Mouse (Mus musculus) embryonic facial prominence, embryonic 10.5 days (tissue): ENCODE measurements around the gene Eif4ebp2. TPM values are rescaled to one million over a fixed set of nuclear protein-coding genes. Genes with fewer than 3 reads are reported as not detected.
A peak's percentile ranks its signal among the peaks of the same experiment; 100 is the strongest.

Experiments used
- DNase-seq: peaks from one replicate; pipeline ENCODE4 v3.0.0-alpha.2; 2017; ENCODE audit warnings: low spot score
- H3K27ac ChIP-seq: fragments of 300-500 bp; sonication (generic); replicated peaks from 2 replicates; pipeline ENCODE4 v1.5.1; 2016; ENCODE audit warnings: mild to moderate bottlenecking
- H3K27me3 ChIP-seq: fragments of 300-500 bp; sonication (generic); replicated peaks from 2 replicates; pipeline ENCODE4 v1.6.1; 2016; ENCODE audit warnings: low read depth, mild to moderate bottlenecking; ENCODE audit not compliant: poor library complexity, severe bottlenecking
- H3K36me3 ChIP-seq: fragments of 300-500 bp; sonication (generic); replicated peaks from 2 replicates; pipeline ENCODE4 v1.6.1; 2016; ENCODE audit warnings: mild to moderate bottlenecking, moderate library complexity
- H3K4me1 ChIP-seq: fragments of 300-500 bp; sonication (generic); 2 replicates; pipeline ENCODE4 v1.6.1; 2016
- H3K4me3 ChIP-seq: fragments of 300-500 bp; sonication (generic); 2 replicates; pipeline ENCODE4 v1.5.1; 2016; ENCODE audit warnings: mild to moderate bottlenecking, moderate library complexity
- H3K9me3 ChIP-seq: fragments of 300-500 bp; sonication (generic); 2 replicates; pipeline ENCODE4 v1.6.1; 2016; ENCODE audit warnings: mild to moderate bottlenecking
- WGBS: fragments of 180-500 bp; shearing (Covaris S2); methylation state at CpG from one replicate; pipeline ENCODE4 v1.1.7; 2016; 5-methylcytosine and 5-hydroxymethylcytosine counted together
- polyA plus RNA-seq: library from polyadenylated mRNA; unstranded; fragments of >200 nt; fragmentation: Nextera tagmentation; extraction: Ambion mirVana; gene quantifications from 2 replicates; pipeline ENCODE4 v1.2.1, GENCODE M21; 2016

Gene Eif4ebp2
- polyA plus RNA-seq, 1 experiment from 2014 or later, result 80.9 TPM

DNA sequence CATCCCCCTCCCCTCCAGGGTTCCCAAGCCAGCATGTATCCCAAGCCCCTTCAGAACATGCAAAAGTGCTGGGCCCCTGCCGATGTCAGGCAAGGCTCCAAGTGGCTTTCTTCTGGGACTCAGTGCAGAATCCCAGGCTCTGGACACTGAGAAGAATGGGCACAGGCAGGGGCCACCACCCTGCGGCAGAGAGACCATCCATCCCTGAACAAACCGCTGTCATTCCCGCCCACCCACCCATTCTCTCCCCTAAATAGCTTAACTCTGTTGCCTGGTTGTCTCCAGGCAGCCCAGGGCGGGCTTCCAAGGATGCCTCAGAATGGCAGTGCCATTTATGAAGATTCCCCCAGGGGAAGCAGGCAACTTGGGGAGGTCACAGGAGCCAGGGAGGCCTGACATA, 63.4 kb downstream of the Eif4ebp2 start:
- H3K9me3 ChIP-seq, result no peaks in the 10 kb centered on the region
- WGBS, result 60% methylated on average over 5 of the region's 5 CpGs
- no peak overlapping the region; the same call in 1 of the 2 replicates for H3K27ac ChIP-seq

DNA sequence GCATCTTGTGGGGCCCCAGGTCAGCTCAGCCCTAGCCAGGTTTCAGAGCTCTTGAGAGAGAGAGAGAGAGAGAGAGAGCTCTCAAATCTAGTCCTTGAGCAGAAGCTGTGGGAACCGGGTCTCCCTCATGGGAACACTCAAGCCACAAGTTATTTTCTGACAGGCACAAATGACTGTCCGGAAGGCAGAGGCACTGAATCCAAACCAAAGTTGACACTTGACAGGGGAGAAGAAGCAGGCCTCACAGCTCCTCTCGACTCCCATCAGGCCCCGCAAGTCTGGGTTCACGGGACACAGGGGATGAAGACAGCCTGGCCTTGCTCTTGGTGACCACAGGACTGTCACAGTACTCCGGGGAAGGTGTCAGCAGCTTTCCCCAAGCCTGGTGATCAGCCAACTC, 66.2 kb downstream of the Eif4ebp2 start:
- H3K27ac ChIP-seq, result 0 out of 2 replicates have a peak overlapping the region, but pooled peaks have one; percentile 19
- WGBS, result 75% methylated on average over 6 of the region's 6 CpGs
- H3K27me3 ChIP-seq, result peaks cover 26% of the 10 kb centered on the region
- no peaks in the 10 kb centered on the region for H3K36me3 ChIP-seq
- H3K4me1 ChIP-seq, result peaks cover 43% of the 10 kb centered on the region
- DNase-seq, result no peak
- no peak overlapping the region for H3K4me3 ChIP-seq
- no peaks in the 10 kb centered on the region for H3K9me3 ChIP-seq

More for the DNA sequence above, 63.4 kb downstream of the Eif4ebp2 start:
- no peaks in the 10 kb centered on the region for H3K36me3 ChIP-seq
- peaks cover 14% of the 10 kb centered on the region; the same call in 1 of the 2 replicates for H3K27me3 ChIP-seq
- no peak for DNase-seq
- H3K4me1 ChIP-seq, result peaks cover 24% of the 10 kb centered on the region
- H3K4me3 ChIP-seq, result no peak overlapping the region

DNA sequence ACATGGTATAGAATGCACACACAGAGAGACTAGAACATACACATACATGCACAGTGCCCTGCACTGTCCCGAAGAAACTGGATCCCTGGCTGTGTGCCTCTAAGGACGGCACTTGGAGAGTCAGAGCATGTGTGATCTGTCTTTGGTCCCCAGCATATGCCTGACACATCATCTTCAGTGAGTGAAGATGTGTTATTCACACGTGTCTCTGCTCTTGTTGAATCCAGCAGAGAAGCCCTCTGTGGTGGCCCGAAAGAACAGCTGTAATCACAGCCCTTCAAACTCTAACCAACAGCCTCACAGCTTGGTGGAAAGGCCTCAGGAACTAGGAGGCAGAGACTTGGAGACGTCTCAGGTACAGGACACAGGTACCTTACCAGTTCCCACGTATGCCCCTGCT, 67.3 kb downstream of the Eif4ebp2 start:
- Histone ChIP-seq H3K36me3 (no peaks in the 10 kb centered on the region), H3K9me3 (no peaks in the 10 kb centered on the region), H3K27ac (no peak overlapping the region), H3K4me1 (peaks cover 54% of the 10 kb centered on the region), H3K27me3 (peaks cover 31% of the 10 kb centered on the region), H3K4me3 (no peak overlapping the region)
- WGBS, result 83% methylated on average over 6 of the region's 6 CpGs
- DNase-seq, result no peak

DNA sequence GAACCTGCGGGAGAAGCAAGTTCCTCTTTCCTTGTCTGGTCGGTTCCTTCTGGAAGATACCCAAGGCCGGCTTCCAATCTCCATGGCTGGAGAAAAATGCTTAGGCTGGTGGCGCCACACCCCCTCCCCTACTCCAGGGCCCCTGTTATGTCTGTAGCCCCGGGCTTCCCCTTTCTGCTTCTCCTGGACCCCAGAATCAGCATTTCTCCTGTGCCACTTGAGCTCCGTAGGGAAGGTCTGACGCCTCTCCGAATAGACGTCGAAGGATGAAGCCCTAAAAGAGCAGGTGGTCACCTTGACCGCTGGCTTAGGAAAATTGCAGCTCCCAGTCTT, 68.8 kb downstream of the Eif4ebp2 start:
- H3K4me3 ChIP-seq, result peak overlapping the region; percentile 76
- no peak for DNase-seq
- peaks cover 31% of the 10 kb centered on the region for H3K27me3 ChIP-seq
- peak overlapping the region; percentile 85 for H3K27ac ChIP-seq
- H3K36me3 ChIP-seq, result no peaks in the 10 kb centered on the region
- peaks cover 56% of the 10 kb centered on the region for H3K4me1 ChIP-seq
- WGBS, result 1% methylated on average over 11 of the region's 11 CpGs
- no peaks in the 10 kb centered on the region for H3K9me3 ChIP-seq

DNA sequence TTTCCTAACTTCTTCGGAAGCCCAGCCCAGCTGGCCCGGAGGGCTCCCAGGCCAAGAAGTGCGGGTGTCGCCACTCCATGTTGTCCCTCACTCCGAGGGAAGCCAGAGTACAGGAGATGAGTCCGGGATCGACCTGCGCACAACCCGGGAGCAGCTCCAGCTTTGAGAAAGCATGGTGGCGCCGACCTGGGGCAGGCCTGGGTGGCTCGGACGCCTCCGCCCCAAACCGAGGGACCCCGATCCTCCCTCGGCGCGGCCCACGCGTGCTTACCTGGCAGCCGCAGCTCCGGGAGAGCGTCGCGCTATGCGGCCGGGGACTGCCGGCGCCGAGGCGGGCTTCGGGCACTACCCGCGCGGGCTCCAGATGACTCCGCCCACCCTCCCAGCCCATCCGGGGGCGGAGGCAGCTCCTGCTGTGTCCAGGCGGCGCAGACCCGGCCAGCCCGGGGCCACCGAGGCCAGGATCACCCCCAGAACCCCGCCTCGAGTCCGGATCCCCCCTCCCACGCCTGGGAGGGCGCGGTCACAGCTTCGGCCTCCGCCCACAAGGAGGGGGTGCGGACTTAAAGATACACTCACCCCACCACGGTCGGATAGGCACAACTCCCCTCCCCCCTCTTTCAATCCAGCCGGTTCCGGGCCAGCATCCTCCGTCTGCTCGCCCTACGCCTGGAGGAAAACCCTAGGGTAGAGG, 69.3 kb downstream of the Eif4ebp2 start, which contains the start of gene Pald1:
Gene Pald1, minus strand, starts transcription at position 510 of the 694 bp plus-strand sequence.
- peaks cover 58% of the 10 kb centered on the region for H3K4me1 ChIP-seq

DNA sequence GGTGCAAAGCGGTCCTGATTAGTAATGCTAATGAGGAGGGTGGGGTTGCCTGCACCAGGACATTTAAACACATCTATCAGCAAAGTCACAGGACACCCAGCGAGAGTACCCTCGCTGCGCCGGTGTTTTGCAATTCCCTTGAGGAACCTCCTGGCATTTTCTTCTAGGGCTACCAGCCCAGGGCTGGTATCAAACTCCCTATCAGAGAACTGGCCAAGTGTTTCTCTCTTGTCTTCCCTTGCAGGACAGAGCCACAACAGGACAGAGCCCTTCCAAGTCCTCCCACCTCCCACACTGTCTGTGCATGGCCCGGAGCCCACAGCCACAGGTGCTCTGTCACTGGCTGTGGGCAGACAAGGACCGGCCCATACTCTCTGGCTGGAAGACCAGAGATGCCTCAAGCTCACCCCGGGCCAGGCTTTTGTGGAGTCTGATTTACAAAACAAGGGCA, 70.2 kb downstream of the Eif4ebp2 start:
- peaks cover 31% of the 10 kb centered on the region for H3K27me3 ChIP-seq
- DNase-seq, result no peak
- 2% methylated on average over 8 of the region's 8 CpGs for WGBS
- peak overlapping the region; percentile 85 for H3K27ac ChIP-seq
- peaks cover 4% of the 10 kb centered on the region; the same call in 1 of the 2 replicates for H3K36me3 ChIP-seq
- no peaks in the 10 kb centered on the region for H3K9me3 ChIP-seq
- H3K4me1 ChIP-seq, result peaks cover 58% of the 10 kb centered on the region
- peak overlapping the region; percentile 76 for H3K4me3 ChIP-seq

More for the DNA sequence above, 69.3 kb downstream of the Eif4ebp2 start, which contains the start of gene Pald1:
- peaks cover 1% of the 10 kb centered on the region; the same call in 1 of the 2 replicates for H3K36me3 ChIP-seq
- under 1% methylated on average over 60 of the region's 60 CpGs for whole genome bisulfite sequencing
- H3K27me3 ChIP-seq, result peaks cover 31% of the 10 kb centered on the region
- no peaks in the 10 kb centered on the region for H3K9me3 ChIP-seq
- H3K4me3 ChIP-seq, result peak within 1 kb of the TSS; percentile 76
- DNase-seq, result peak; percentile 91
- peak within 1 kb of the TSS; percentile 85 for H3K27ac ChIP-seq

DNA sequence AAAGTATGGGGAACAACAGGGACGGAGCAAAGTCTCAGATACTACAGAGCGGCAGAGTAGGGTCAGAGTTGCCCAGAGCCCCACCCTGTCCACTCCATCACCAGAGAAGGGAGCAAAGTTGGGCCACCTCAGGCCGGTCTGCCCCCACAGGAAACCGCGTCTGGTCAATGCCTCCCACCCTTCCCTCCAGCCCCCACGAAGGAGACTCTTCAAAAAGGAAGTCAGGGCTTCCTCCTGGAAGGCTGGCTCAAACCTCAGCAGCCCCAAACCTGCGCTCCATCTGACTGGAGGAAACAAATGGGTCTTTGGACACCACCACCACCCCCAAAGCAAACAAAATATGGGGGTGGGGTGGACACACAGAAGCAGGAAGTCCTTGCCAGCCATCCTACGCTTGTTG, 70.6 kb downstream of the Eif4ebp2 start:
- peak overlapping the region; percentile 85; the same call in 1 of the 2 replicates for H3K27ac ChIP-seq
- peaks cover 31% of the 10 kb centered on the region for H3K27me3 ChIP-seq
- H3K36me3 ChIP-seq, result peaks cover 4% of the 10 kb centered on the region; the same call in 1 of the 2 replicates
- H3K9me3 ChIP-seq, result no peaks in the 10 kb centered on the region
- no peak for DNase-seq
- peak overlapping the region; percentile 76 for H3K4me3 ChIP-seq
- H3K4me1 ChIP-seq, result peaks cover 58% of the 10 kb centered on the region
- WGBS, result 12% methylated on average over 8 of the region's 8 CpGs

DNA sequence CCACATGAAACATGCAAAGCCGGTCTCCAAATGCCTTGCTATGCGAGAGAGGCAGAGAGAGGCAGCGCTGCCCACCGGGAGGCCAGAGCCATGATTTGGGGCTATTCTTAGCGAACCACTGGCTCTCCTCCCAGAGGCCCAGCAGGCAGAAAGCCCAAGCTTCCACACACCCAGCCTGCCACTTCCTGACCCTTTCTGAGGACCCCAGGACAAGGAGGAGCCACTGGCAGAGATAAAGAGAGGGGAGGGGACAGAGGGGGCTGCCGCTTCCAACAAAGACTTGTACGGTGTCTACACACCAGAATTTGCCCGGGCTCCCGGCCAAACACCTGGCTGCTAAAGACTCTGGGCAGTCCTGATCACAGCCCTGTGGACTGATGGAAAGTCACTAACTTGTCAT, 72.3 kb downstream of the Eif4ebp2 start:
- peaks cover 4% of the 10 kb centered on the region; the same call in 1 of the 2 replicates for H3K36me3 ChIP-seq
- H3K9me3 ChIP-seq, result no peaks in the 10 kb centered on the region
- peaks cover 66% of the 10 kb centered on the region for H3K4me1 ChIP-seq
- H3K27ac ChIP-seq, result peak overlapping the region; percentile 52; the same call in 1 of the 2 replicates
- WGBS, result 10% methylated on average over 9 of the region's 9 CpGs
- H3K4me3 ChIP-seq, result peak overlapping the region; percentile 76
- H3K27me3 ChIP-seq, result peaks cover 24% of the 10 kb centered on the region
- no peak for DNase-seq

DNA sequence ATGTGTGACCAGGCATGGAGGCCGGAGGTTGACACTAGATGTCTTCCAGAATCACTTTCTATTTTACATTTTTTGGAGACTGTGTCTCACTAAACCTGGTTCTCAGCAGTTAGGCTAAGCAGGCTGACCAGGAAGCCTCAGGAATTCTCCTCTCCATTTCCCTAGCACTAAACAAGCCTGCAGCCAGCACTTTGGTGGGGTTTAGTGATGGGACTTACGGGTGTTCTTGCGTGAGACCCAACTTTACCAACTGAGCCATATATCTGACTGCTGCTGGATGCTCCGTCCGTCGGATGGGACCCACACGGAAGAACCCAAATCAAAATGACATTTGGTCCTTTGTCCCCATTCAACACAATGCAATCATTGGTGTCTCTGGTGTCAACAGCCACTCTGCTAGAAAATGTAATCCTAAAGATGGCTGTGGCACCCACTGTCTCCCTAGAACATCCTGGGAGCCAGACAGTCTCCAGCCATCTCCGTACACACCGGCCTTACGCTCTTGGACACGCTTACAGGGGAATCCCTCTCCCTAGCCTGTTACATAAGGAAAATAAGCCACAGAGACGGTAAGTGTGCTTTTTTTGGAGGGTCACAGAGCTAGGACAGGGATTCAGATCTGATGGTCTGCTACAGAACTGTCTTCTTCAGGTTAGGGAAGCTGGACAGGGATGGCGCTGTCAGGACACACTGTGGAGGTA, 73.0 kb downstream of the Eif4ebp2 start:
- Histone ChIP-seq H3K4me1 (peaks cover 73% of the 10 kb centered on the region), H3K4me3 (peak overlapping the region; percentile 76; the same call in 1 of the 2 replicates), H3K27ac (peak overlapping the region; percentile 52; the same call in 1 of the 2 replicates), H3K9me3 (no peaks in the 10 kb centered on the region), H3K27me3 (peaks cover 17% of the 10 kb centered on the region), H3K36me3 (peaks cover 4% of the 10 kb centered on the region; the same call in 1 of the 2 replicates)
- WGBS, result 89% methylated on average over 13 of the region's 13 CpGs
- DNase-seq, result no peak

DNA sequence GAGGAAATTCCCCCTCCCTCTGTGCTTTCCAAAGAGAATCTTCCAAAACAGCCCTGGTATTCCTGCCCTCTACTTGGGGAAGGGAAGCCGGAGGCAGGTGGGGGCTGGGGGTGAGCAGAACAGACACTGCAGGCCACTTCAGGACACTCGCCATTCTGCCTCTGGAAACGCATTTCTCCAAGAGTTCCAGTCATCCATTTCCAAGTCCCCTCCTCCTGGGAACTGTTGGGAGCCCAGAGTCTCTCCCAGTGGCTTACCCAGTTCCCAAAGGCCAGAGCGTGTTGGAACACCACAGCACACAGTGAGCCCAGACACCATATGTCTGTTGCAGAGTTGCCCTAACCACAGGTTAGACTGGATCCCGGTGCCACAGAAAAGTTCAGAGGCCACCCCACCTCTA, 73.8 kb downstream of the Eif4ebp2 start:
- 91% methylated on average over 5 of the region's 5 CpGs for WGBS
- H3K27me3 ChIP-seq, result peaks cover 17% of the 10 kb centered on the region

More for the DNA sequence above, 73.8 kb downstream of the Eif4ebp2 start:
- DNase-seq, result no peak
- peaks cover 75% of the 10 kb centered on the region for H3K4me1 ChIP-seq
- peaks cover 2% of the 10 kb centered on the region; the same call in 1 of the 2 replicates for H3K9me3 ChIP-seq
- H3K36me3 ChIP-seq, result peaks cover 4% of the 10 kb centered on the region; the same call in 1 of the 2 replicates
- no peak overlapping the region for H3K4me3 ChIP-seq
- no peak overlapping the region for H3K27ac ChIP-seq
